Mouse (Mus musculus): ENCODE measurements at regions not wholly inside any gene's neighbourhood (a gene's known extent, or its start where the extent isn't known, plus 50 kb on each side); places are given as distances from the start of the nearest gene placed in this dataset.

- no peak for DNase-seq (ENCODE audit: low spot score)
These were observed 1975.9 kb upstream of the Gm12353 start for GRCm38 (mm10) chr4:17629367-17629766.

- DNase-seq (ENCODE audit: low spot score) = peak; percentile 78
These were observed 1969.4 kb upstream of the Gm12353 start for GRCm38 (mm10) chr4:17635549-17636530.

- no peak for DNase-seq (ENCODE audit: low spot score)
These were observed 1958.5 kb upstream of the Gm12353 start for GRCm38 (mm10) chr4:17646712-17647111.

GRCm38 (mm10) chr4:17649350-17649749 is 1955.9 kb upstream of the Gm12353 start:
- no peak for DNase-seq (ENCODE audit: low spot score)

GRCm38 (mm10) chr4:17653551-17653950 is 1951.7 kb upstream of the Gm12353 start:
- DNase-seq (ENCODE audit: low spot score) = no peak

GRCm38 (mm10) chr4:17667267-17667850 is 1937.9 kb upstream of the Gm12353 start:
- DNase-seq (ENCODE audit: low spot score) = no peak
